In the genomic region with DNA sequence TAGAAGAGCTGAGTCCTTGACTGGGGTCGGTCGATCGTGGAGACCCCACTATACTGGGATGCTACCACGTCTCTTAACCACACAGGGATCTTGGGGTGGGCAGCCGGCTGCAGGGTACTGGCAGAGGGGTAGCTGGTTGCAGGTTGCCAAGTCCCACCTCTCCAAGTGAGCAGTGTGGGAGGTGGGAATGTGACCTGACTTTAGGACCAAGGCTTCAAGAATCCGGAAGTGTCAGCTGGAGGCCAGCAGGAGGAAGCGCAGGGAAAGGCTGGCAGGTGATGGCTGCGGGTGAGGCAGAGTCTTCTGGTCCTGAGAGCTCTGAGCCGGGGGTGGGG, we compare ENCODE assay signal across 9 mouse cellular contexts.
DNase-seq lines count a peak whose midpoint lies in the region; ATAC-seq lines count a peak whose summit lies in the region.
"Had no signal": no experiment of that assay in that cellular context is flagged by ENCODE, and none has a peak within 500 bp of the region (broad histone marks: within the 10 kb centered on the region; RNA-seq: fewer than 3 reads in every experiment).

No protein-coding gene starts in this region.

- H3K4me2 ChIP-seq in kidney, embryonic 14.5 days (replicated peaks; ENCODE audit: low read depth, low read length), result peak overlapping the region; percentile 89
- peak overlapping the region; percentile 80 for H3K4me2 ChIP-seq in intestine, embryonic 14.5 days (ENCODE audit: low read length)
- H3K4me2 ChIP-seq in midbrain, embryonic 14.5 days (ENCODE audit: low read length), result peak overlapping the region; percentile 86

- H3K9ac ChIP-seq in kidney, embryonic 14.5 days (ENCODE audit: low read depth, low read length), result no peak overlapping the region
- peak overlapping the region; percentile 27; the same call in 1 of the 2 replicates for H3K9ac ChIP-seq in intestine, embryonic 14.5 days (ENCODE audit: low read length)
- H3K9ac ChIP-seq in midbrain, embryonic 14.5 days (replicated peaks; ENCODE audit: low read length), result peak overlapping the region; percentile 53

- no peak overlapping the region for H3K27ac ChIP-seq in kidney, embryonic 14.5 days (ENCODE audit: low read depth, low read length)
- H3K27ac ChIP-seq in embryonic facial prominence, embryonic 10.5 days (replicated peaks), result no peak overlapping the region
- no peak overlapping the region for H3K27ac ChIP-seq in intestine, embryonic 14.5 days (ENCODE audit: low read depth)
- H3K27ac ChIP-seq in midbrain, embryonic 14.5 days (replicated peaks; ENCODE audit: low read depth, low read length), result no peak overlapping the region

- peak; percentile 63 for ATAC-seq in kidney, embryonic 14.5 days (ENCODE audit: low FRiP score, low TSS enrichment)
- peak; percentile 47; the same call in 1 of the 2 replicates for ATAC-seq in intestine, embryonic 14.5 days (replicated peaks; ENCODE audit: low FRiP score, low TSS enrichment, low read depth)
- ATAC-seq in midbrain, embryonic 14.5 days (ENCODE audit: low FRiP score, low TSS enrichment), result peak; percentile 22; the same call in 1 of the 2 replicates
- ATAC-seq: Patski had no signal

- DNase-seq in kidney, adult 8-10 months, result no peak
- peak; percentile 17 for DNase-seq in embryonic facial prominence, embryonic 10.5 days (ENCODE audit: low spot score)
- no peak for DNase-seq in intestine, embryonic 14.5 days (ENCODE audit: low spot score)
- no peak for DNase-seq in midbrain, embryonic 14.5 days
- no peak for DNase-seq in ovary, postnatal 14 days (ENCODE audit: low spot score)
- DNase-seq in gastrocnemius, postnatal 4 days (ENCODE audit: low spot score in 2 of 2), result no peak
- DNase-seq in urinary bladder, postnatal 36 days (ENCODE audit: low spot score in 2 of 2), result no peak

- H3K27me3 ChIP-seq in kidney, embryonic 14.5 days (ENCODE audit: control insufficient read depth, insufficient read depth, low read length), result peaks cover 34% of the 10 kb centered on the region
- H3K27me3 ChIP-seq in embryonic facial prominence, embryonic 10.5 days (replicated peaks; ENCODE audit: low read depth, poor library complexity, severe bottlenecking), result peaks cover 67% of the 10 kb centered on the region
- peaks cover 51% of the 10 kb centered on the region for H3K27me3 ChIP-seq in intestine, embryonic 14.5 days (replicated peaks; ENCODE audit: control insufficient read depth, insufficient read depth, low read length)
- peaks cover 33% of the 10 kb centered on the region for H3K27me3 ChIP-seq in midbrain, embryonic 14.5 days (ENCODE audit: control insufficient read depth, insufficient read depth, low read length)

- peak overlapping the region; percentile 46 for H3K4me3 ChIP-seq in kidney, embryonic 14.5 days (ENCODE audit: low read length)
- peak overlapping the region; percentile 61 for H3K4me3 ChIP-seq in embryonic facial prominence, embryonic 10.5 days
- peak overlapping the region; percentile 41 for H3K4me3 ChIP-seq in intestine, embryonic 14.5 days (ENCODE audit: low read depth, low read length)
- H3K4me3 ChIP-seq in midbrain, embryonic 14.5 days (replicated peaks; ENCODE audit: low read depth, low read length), result peak overlapping the region; percentile 46

- H3K36me3 ChIP-seq in kidney, embryonic 14.5 days (ENCODE audit: control insufficient read depth, insufficient read depth, low read length), result no peaks in the 10 kb centered on the region
- H3K36me3 ChIP-seq in embryonic facial prominence, embryonic 10.5 days (replicated peaks), result no peaks in the 10 kb centered on the region
- no peaks in the 10 kb centered on the region for H3K36me3 ChIP-seq in intestine, embryonic 14.5 days (ENCODE audit: control insufficient read depth, insufficient read depth, low read length)
- H3K36me3 ChIP-seq in midbrain, embryonic 14.5 days (ENCODE audit: control insufficient read depth, insufficient read depth, low read length), result no peaks in the 10 kb centered on the region

- peaks cover 3% of the 10 kb centered on the region; the same call in 1 of the 2 replicates for H3K4me1 ChIP-seq in kidney, embryonic 14.5 days (ENCODE audit: control insufficient read depth, insufficient read depth, low read length)
- H3K4me1 ChIP-seq in embryonic facial prominence, embryonic 10.5 days, result peaks cover 21% of the 10 kb centered on the region
- H3K4me1 ChIP-seq in intestine, embryonic 14.5 days (replicated peaks; ENCODE audit: control insufficient read depth, insufficient read depth, low read length), result peaks cover 4% of the 10 kb centered on the region
- peaks cover 11% of the 10 kb centered on the region for H3K4me1 ChIP-seq in midbrain, embryonic 14.5 days (ENCODE audit: control insufficient read depth, insufficient read depth, low read length)

- WGBS in kidney, embryonic 14.5 days, result 0% methylated on average over 9 of the region's 9 CpGs
- under 1% methylated on average over 9 of the region's 9 CpGs for WGBS in embryonic facial prominence, embryonic 10.5 days
- 2% methylated on average over 9 of the region's 9 CpGs for WGBS in intestine, embryonic 14.5 days
- under 1% methylated on average over 9 of the region's 9 CpGs for WGBS in midbrain, embryonic 14.5 days

- H3K9me3 ChIP-seq in kidney, embryonic 14.5 days (ENCODE audit: control insufficient read depth, low read length), result no peaks in the 10 kb centered on the region
- no peaks in the 10 kb centered on the region for H3K9me3 ChIP-seq in embryonic facial prominence, embryonic 10.5 days
- H3K9me3 ChIP-seq in intestine, embryonic 14.5 days (ENCODE audit: control insufficient read depth, low read length), result no peaks in the 10 kb centered on the region
- no peaks in the 10 kb centered on the region for H3K9me3 ChIP-seq in midbrain, embryonic 14.5 days (ENCODE audit: control insufficient read depth, low read length)
